In the genomic region with DNA sequence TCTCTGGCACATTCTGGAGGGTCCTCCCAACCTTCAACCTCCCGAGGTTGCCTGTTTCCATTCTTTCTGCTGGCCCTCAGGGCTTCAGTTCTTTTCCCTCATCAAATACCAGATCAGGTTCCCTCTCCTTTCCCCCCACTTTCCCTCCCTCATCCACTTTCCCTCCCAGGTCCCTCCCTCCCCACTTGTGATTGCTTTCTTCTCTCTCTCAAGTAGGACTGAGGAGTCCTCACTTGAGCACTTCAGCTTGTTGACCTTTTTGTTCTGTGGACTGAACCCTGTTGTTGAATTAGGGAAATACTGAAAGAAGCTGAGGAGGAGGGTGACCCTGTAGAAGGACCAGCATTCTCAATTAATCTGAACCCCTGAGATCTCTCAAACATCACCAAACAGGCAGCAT, we compare ENCODE assay signal across 18 mouse cellular contexts.
"Had no signal": no experiment of that assay in that cellular context is flagged by ENCODE, and none has a peak within 500 bp of the region (broad histone marks: within the 10 kb centered on the region; RNA-seq: fewer than 3 reads in every experiment).

No protein-coding gene starts in this region.

- ATAC-seq: liver, embryonic 12.5 days; midbrain, embryonic 16.5 days had no signal

- H3K27me3 ChIP-seq: liver, embryonic 12.5 days; midbrain, embryonic 12.5 days; neural tube, embryonic 13.5 days; neural tube, embryonic 15.5 days; stomach, embryonic 15.5 days had no signal

- H3K9ac ChIP-seq: liver, embryonic 12.5 days; liver, embryonic 14.5 days; lung, embryonic 14.5 days; midbrain, embryonic 12.5 days; neural tube, embryonic 13.5 days; neural tube, embryonic 15.5 days; stomach, embryonic 15.5 days had no signal

- H3K4me2 ChIP-seq: liver, embryonic 12.5 days; lung, embryonic 14.5 days; midbrain, embryonic 12.5 days; neural tube, embryonic 13.5 days; neural tube, embryonic 15.5 days; stomach, embryonic 15.5 days had no signal

- DNase-seq: lung, embryonic 14.5 days; midbrain, embryonic 14.5 days; retina, postnatal 1 day; right cerebral cortex, adult 18-20 months; right cerebral cortex, postnatal 14 days; thymus, adult 2 months; thymus, postnatal 25 days; thymus, postnatal 4 days had no signal

- H3K4me1 ChIP-seq: liver, embryonic 12.5 days; midbrain, embryonic 10.5 days; midbrain, embryonic 12.5 days; neural tube, embryonic 13.5 days; neural tube, embryonic 15.5 days; stomach, embryonic 15.5 days had no signal

- H3K9me3 ChIP-seq: liver, embryonic 12.5 days; midbrain, embryonic 10.5 days; midbrain, embryonic 12.5 days; neural tube, embryonic 13.5 days; neural tube, embryonic 15.5 days; stomach, embryonic 15.5 days had no signal

- H3K36me3 ChIP-seq: liver, embryonic 12.5 days; midbrain, embryonic 10.5 days; midbrain, embryonic 12.5 days; neural tube, embryonic 13.5 days; neural tube, embryonic 15.5 days; stomach, embryonic 15.5 days had no signal

- H3K4me3 ChIP-seq: liver, embryonic 12.5 days; midbrain, embryonic 10.5 days; midbrain, embryonic 12.5 days; myocyte; neural tube, embryonic 13.5 days; neural tube, embryonic 15.5 days; stomach, embryonic 15.5 days had no signal

- H3K27ac ChIP-seq: liver, embryonic 12.5 days; liver, embryonic 14.5 days; midbrain, embryonic 10.5 days; midbrain, embryonic 12.5 days; neural tube, embryonic 13.5 days; neural tube, embryonic 15.5 days; stomach, embryonic 15.5 days; stomach, postnatal 0 days had no signal
